Mouse (Mus musculus) A20 (cell line): ENCODE results near the gene Tomm7.
"Not testable (repeated sequence)": the region's sequence is repeated elsewhere in the genome, so short reads cannot be mapped to it uniquely, and the experiment has no call there.

Experiments
- DNase-seq: peaks from one replicate; pipeline ENCODE4 v3.0.0-alpha.2; 2011; ENCODE audit warnings: low read depth, low spot score

Gene Tomm7

GRCm38 (mm10) chr5:23852916-23853315, 9.0 kb upstream of the Tomm7 start:
- DNase-seq, result peak; percentile 38

- peak; percentile 58 for DNase-seq
Measured at GRCm38 (mm10) chr5:23851160-23851555, 7.2 kb upstream of the Tomm7 start.

- peak; percentile 92 for DNase-seq
Measured at GRCm38 (mm10) chr5:23850345-23851159, 6.6 kb upstream of the Tomm7 start.

- no peak for DNase-seq
Measured at GRCm38 (mm10) chr5:23845141-23845540, 1.2 kb upstream of the Tomm7 start.

GRCm38 (mm10) chr5:23844531-23844841, 525 bp upstream of the Tomm7 start:
- no peak for DNase-seq

- no peak for DNase-seq
Measured at GRCm38 (mm10) chr5:23838158-23838557, 5.8 kb downstream of the Tomm7 start.

GRCm38 (mm10) chr5:23835691-23836090, 8.3 kb downstream of the Tomm7 start:
- not testable (repeated sequence) for DNase-seq

- no peak for DNase-seq
Measured at GRCm38 (mm10) chr5:23830897-23831752, 12.8 kb downstream of the Tomm7 start.

GRCm38 (mm10) chr5:23826321-23827004, 17.5 kb downstream of the Tomm7 start:
- peak; percentile 82 for DNase-seq

- DNase-seq, result no peak
Measured at GRCm38 (mm10) chr5:23824171-23824733, 19.7 kb downstream of the Tomm7 start.

GRCm38 (mm10) chr5:23822306-23822705, 21.7 kb downstream of the Tomm7 start:
- no peak for DNase-seq

- DNase-seq, result no peak
Measured at GRCm38 (mm10) chr5:23816681-23817080, 27.3 kb downstream of the Tomm7 start.

GRCm38 (mm10) chr5:23814841-23815240, 29.1 kb downstream of the Tomm7 start:
- peak; percentile 34 for DNase-seq

- DNase-seq, result no peak
Measured at GRCm38 (mm10) chr5:23792726-23793125, 51.2 kb downstream of the Tomm7 start.

GRCm38 (mm10) chr5:23789078-23789612, 54.8 kb downstream of the Tomm7 start:
- DNase-seq, result peak; percentile 14
